Mouse (Mus musculus): ENCODE measurements at regions not wholly inside any gene's neighbourhood (a gene's known extent, or its start where the extent isn't known, plus 50 kb on each side); places are given as distances from the start of the nearest gene placed in this dataset.

- Histone ChIP-seq H3K27me3 (ENCODE audit: control insufficient read depth in 1 of 2, insufficient read depth in 2 of 2, low read length in 2 of 2) (peaks cover 21 to 29% of the 10 kb centered on the region in 2 experiments), H3K4me1 (ENCODE audit: control insufficient read depth in 1 of 2, insufficient read depth in 2 of 2, low read length in 2 of 2) (no peaks in the 10 kb centered on the region), H3K79me2 (ENCODE audit: control insufficient read depth, insufficient read depth, low read length, poor library complexity) (no peaks in the 10 kb centered on the region), H3K9me3 (replicated peaks; ENCODE audit: insufficient read depth, low read length) (no peaks in the 10 kb centered on the region), H3K27ac (ENCODE audit: control insufficient read depth, low read depth, low read length) (no peak overlapping the region), H3K9ac (ENCODE audit: control insufficient read depth, low read depth, low read length, poor library complexity, severe bottlenecking) (no peak overlapping the region), H3K4me3 (ENCODE audit: control insufficient read depth in 1 of 2, insufficient read depth in 1 of 2, low read depth in 2 of 2, low read length in 2 of 2) (no peak overlapping the region), H3K36me3 (ENCODE audit: control insufficient read depth in 1 of 2, insufficient read depth in 2 of 2, low read length in 2 of 2) (no peaks in the 10 kb centered on the region)
- DNase-seq (ENCODE audit: low read depth, low spot score), result no peak
- no peak for TF ChIP-seq KAT2A (conservative IDR thresholded peaks at IDR 0.05; ENCODE audit: low read depth, low read length)
- TF ChIP-seq MYB (IDR thresholded peaks at IDR 0.05; ENCODE audit: low read depth, low read length), result no peak
- no peak for TF ChIP-seq CHD2 (IDR thresholded peaks at IDR 0.05; ENCODE audit: low read length)
- no peak for TF ChIP-seq RCOR1 (IDR thresholded peaks at IDR 0.05; ENCODE audit: low read depth, low read length)
- no peak for TF ChIP-seq TCF12 (IDR thresholded peaks at IDR 0.05; ENCODE audit: low read depth, low read length)
- TF ChIP-seq E2F4 (IDR thresholded peaks at IDR 0.05; ENCODE audit: borderline replicate concordance, low read depth, low read length), result no peak
- TF ChIP-seq NRF1 (IDR thresholded peaks at IDR 0.05; ENCODE audit: insufficient read depth, low read depth, low read length, poor library complexity, severe bottlenecking), result no peak
- TF ChIP-seq POLR2AphosphoS2 (IDR thresholded peaks at IDR 0.05; ENCODE audit: low read length), result no peak
- no peak for TF ChIP-seq ZKSCAN1 (IDR thresholded peaks at IDR 0.05; ENCODE audit: low read depth, low read length)
- no peak for TF ChIP-seq ZC3H11A (IDR thresholded peaks at IDR 0.05; ENCODE audit: low read depth, low read length)
- TF ChIP-seq ZMIZ1 (IDR thresholded peaks at IDR 0.05; ENCODE audit: low read depth, low read length), result no peak
- no peak for TF ChIP-seq CTCF (IDR thresholded peaks at IDR 0.05 in 2 of 3, conservative IDR thresholded peaks at IDR 0.05 in 1 of 3; ENCODE audit: control insufficient read depth in 1 of 3, insufficient read depth in 1 of 3, low read depth in 2 of 3, low read length in 3 of 3, poor library complexity in 1 of 3, severe bottlenecking in 1 of 3)
- TF ChIP-seq MXI1 (IDR thresholded peaks at IDR 0.05; ENCODE audit: low read depth, low read length), result no peak
- no peak for TF ChIP-seq USF2 (IDR thresholded peaks at IDR 0.05; ENCODE audit: borderline replicate concordance in 1 of 2, insufficient read depth in 1 of 2, low read depth in 1 of 2, low read length in 2 of 2)
- no peak for TF ChIP-seq TAL1 (IDR thresholded peaks at IDR 0.05; ENCODE audit: low read length)
- no peak for TF ChIP-seq SIN3A (IDR thresholded peaks at IDR 0.05; ENCODE audit: low read length)
Measured at GRCm38 (mm10) chr11:32136066-32136465, 64.0 kb downstream of the Il9r start.

- Histone ChIP-seq H3K9ac (ENCODE audit: control insufficient read depth, low read depth, low read length, poor library complexity, severe bottlenecking) (no peak overlapping the region), H3K4me3 (ENCODE audit: control insufficient read depth in 1 of 2, insufficient read depth in 1 of 2, low read depth in 2 of 2, low read length in 2 of 2) (no peak overlapping the region), H3K79me2 (ENCODE audit: control insufficient read depth, insufficient read depth, low read length, poor library complexity) (no peaks in the 10 kb centered on the region), H3K36me3 (ENCODE audit: control insufficient read depth in 1 of 2, insufficient read depth in 2 of 2, low read length in 2 of 2) (no peaks in the 10 kb centered on the region), H3K4me1 (ENCODE audit: control insufficient read depth in 1 of 2, insufficient read depth in 2 of 2, low read length in 2 of 2) (no peaks in the 10 kb centered on the region), H3K9me3 (replicated peaks; ENCODE audit: insufficient read depth, low read length) (no peaks in the 10 kb centered on the region), H3K27ac (ENCODE audit: control insufficient read depth, low read depth, low read length) (no peak overlapping the region), H3K27me3 (ENCODE audit: control insufficient read depth in 1 of 2, insufficient read depth in 2 of 2, low read length in 2 of 2) (peaks cover 21 to 29% of the 10 kb centered on the region in 2 experiments)
- no peak for TF ChIP-seq CHD1 (IDR thresholded peaks at IDR 0.05; ENCODE audit: low read depth, low read length)
- TF ChIP-seq BHLHE40 (IDR thresholded peaks at IDR 0.05; ENCODE audit: borderline replicate concordance, low read depth, low read length), result no peak
- TF ChIP-seq TCF12 (IDR thresholded peaks at IDR 0.05; ENCODE audit: low read depth, low read length), result no peak
- no peak for TF ChIP-seq GATA1 (IDR thresholded peaks at IDR 0.05; ENCODE audit: low read depth, low read length)
- TF ChIP-seq MAZ (IDR thresholded peaks at IDR 0.05; ENCODE audit: low read depth, low read length), result no peak
- TF ChIP-seq POLR2A (IDR thresholded peaks at IDR 0.05; ENCODE audit: control insufficient read depth in 1 of 2, insufficient read depth in 1 of 2, low read depth in 1 of 2, low read length in 2 of 2, poor library complexity in 1 of 2), result no peak
- TF ChIP-seq SMC3 (IDR thresholded peaks at IDR 0.05; ENCODE audit: low read depth, low read length), result no peak
- TF ChIP-seq USF1 (IDR thresholded peaks at IDR 0.05; ENCODE audit: low read depth, low read length), result no peak
- no peak for TF ChIP-seq RAD21 (IDR thresholded peaks at IDR 0.05; ENCODE audit: low read depth, low read length)
- TF ChIP-seq NRF1 (IDR thresholded peaks at IDR 0.05; ENCODE audit: insufficient read depth, low read depth, low read length, poor library complexity, severe bottlenecking), result no peak
- no peak for DNase-seq (ENCODE audit: low read depth, low spot score)
Measured at GRCm38 (mm10) chr11:32133996-32134395, 66.1 kb downstream of the Il9r start.
